Mouse (Mus musculus) G1E-ER4 (cell line): ENCODE data around the gene Gm14410. TPM values are rescaled to one million over a fixed set of nuclear protein-coding genes. Genes with fewer than 3 reads are reported as not detected.
"Not testable (repeated sequence)": the region's sequence is repeated elsewhere in the genome, so short reads cannot be mapped to it uniquely, and the experiment has no call there.

Source experiments
- GATA1 ChIP-seq: IDR thresholded peaks from one replicate; pipeline ENCODE4 v1.8.0; 2012; ENCODE audit warnings: low read length, inconsistent platforms
- polyA plus RNA-seq: library from polyadenylated mRNA; stranded (reverse); fragments of >175 nt; gene quantifications from 2 replicates; pipeline ENCODE4 v1.2.3, GENCODE M21; 2012

Gm14410 gene
- polyA plus RNA-seq, result 3.0 TPM in 2 replicates

GRCm38 (mm10) chr2:177206341-177206740 lies at the start of gene Gm14410:
TSS of gene Gm14410 (minus strand) at chr2:177206421.
- TF ChIP-seq GATA1, result not testable (repeated sequence)

Other genes with a start within 250 kb of the Gm14410 start
- 0.43 and 0.64 TPM in 2 replicates for gene Gm14419, start 205.5 kb downstream of the Gm14410 start, polyA plus RNA-seq
- gene Gm14401, start 132.1 kb downstream of the Gm14410 start, polyA plus RNA-seq, result 0.04 TPM in 1 of 2 replicates, not detected in the other
- gene Gm14409, start 60.6 kb upstream of the Gm14410 start, polyA plus RNA-seq, result 0.16 TPM in 1 of 2 replicates, not detected in the other
- 0.16 TPM in 1 of 2 replicates, not detected in the other for gene Gm14412, start 117.9 kb upstream of the Gm14410 start, polyA plus RNA-seq
- not detected in 2 replicates for gene Gm14418, start 191.9 kb upstream of the Gm14410 start, polyA plus RNA-seq